Mouse (Mus musculus) CD8-positive naive resting alpha-beta T cell, adult 2 months (primary cell): ENCODE results near the gene Zdhhc14.
A peak's percentile ranks its signal among the peaks of the same experiment; 100 is the strongest.

Experiments used
- DNase-seq, 2 experiments: peaks; one replicate each; pipeline ENCODE4 v3.0.0; 2022; ENCODE audit warnings: low read depth in 2 of 2, low spot score in 2 of 2

The Zdhhc14 gene

DNA sequence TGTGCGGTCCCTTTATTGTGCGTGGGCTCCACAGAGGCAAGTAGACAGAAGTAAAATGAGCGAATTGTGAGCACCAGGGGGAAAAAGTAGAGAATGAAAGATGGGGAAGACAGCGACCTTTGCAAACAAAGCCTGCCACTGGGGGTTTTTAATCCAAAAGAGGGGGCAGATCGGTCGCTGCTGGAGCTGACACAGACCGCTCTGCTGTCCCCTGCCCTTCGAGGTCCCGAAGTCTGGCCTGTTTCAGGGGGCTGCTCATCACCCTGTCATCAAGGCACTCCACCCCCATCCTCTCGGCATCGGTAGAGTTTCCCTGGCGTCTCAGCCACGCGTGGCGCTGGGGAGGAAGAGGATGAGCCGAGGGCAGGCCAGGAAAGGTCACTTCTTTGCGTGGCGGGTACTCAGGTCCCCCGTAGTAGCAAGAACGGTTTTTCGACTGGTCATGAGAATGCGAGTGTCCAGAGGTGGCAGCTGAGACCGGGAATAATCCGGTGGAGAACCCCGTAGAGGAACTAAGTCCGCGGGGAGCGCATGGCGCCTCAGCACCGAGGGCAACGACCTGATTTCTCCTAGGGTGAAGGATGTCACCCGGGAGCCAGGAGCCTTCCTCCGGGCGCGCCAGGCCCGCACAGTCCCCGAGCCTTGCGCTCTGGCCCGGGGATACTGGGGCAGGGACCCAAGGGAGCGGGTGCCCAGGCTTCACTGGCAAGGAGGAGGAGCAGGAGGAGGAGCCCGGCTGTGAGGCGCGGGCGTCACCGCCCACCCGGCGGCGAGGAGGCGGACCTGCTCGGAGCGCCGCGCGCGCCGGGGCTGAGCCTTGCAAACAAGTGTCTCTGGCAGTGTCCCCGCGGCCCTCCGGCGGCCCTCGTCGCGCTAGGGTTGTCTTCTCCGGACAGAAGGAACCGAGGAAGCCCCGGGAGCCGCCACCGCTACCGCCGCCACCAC is at the start of gene Zdhhc14:
Gene Zdhhc14, plus strand, starts transcription at position 757 of the 945 bp plus-strand sequence.
- peak; percentile 77 to 83 for DNase-seq

GRCm38 (mm10) chr17:5443260-5443659 is 49.1 kb upstream of the Zdhhc14 start:
- DNase-seq, result no peak

GRCm38 (mm10) chr17:5443751-5444150 is 48.6 kb upstream of the Zdhhc14 start:
- no peak for DNase-seq

- DNase-seq, result no peak
Measured at GRCm38 (mm10) chr17:5453657-5454056, 38.7 kb upstream of the Zdhhc14 start.

DNA sequence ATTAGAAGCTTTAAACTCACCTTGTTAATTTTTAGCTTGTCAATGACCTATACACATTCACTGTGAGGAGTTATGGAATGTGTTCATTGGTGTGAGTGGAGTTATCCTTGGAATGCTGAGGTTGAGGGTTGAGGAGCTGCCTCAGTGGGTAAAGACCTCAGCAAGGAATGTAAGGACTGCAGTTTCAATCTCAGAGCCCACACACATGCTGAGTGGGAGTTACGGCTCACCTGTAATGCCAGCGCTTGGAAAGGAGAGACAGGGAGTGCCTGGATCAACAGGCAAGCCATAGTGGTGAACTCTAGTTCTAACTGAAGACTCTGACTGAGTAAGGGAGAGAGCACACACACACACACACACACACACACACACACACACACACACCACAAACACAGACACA is 28.4 kb upstream of the Zdhhc14 start:
- DNase-seq, result no peak

- no peak for DNase-seq
Measured at GRCm38 (mm10) chr17:5466736-5467135, 25.6 kb upstream of the Zdhhc14 start.

- DNase-seq, result no peak
Measured at GRCm38 (mm10) chr17:5467177-5467576, 25.2 kb upstream of the Zdhhc14 start.

GRCm38 (mm10) chr17:5472268-5472667 is 20.1 kb upstream of the Zdhhc14 start:
- no peak for DNase-seq

- DNase-seq, result no peak
Measured at GRCm38 (mm10) chr17:5475960-5476725, 16.2 kb upstream of the Zdhhc14 start.

DNA sequence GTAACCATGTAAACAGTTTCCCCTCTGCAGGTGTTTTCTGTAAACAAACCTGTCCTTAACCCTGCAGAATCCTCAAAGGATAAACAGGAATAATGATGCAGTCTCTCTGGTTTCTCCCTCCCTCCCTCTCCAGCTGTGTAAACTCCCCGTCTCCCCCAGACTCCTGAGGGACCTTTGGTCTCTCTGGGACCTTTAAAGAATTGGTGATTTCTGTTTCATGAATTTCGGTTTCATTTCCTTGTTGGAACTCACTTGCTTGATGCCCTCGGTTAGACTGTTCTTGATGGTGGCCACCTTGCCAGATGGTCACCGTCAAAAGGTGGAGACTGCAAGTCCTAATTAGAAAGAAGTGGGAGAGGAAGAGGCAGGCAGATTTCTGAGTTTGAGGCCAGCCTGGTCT is 8.9 kb upstream of the Zdhhc14 start:
- no peak for DNase-seq

DNA sequence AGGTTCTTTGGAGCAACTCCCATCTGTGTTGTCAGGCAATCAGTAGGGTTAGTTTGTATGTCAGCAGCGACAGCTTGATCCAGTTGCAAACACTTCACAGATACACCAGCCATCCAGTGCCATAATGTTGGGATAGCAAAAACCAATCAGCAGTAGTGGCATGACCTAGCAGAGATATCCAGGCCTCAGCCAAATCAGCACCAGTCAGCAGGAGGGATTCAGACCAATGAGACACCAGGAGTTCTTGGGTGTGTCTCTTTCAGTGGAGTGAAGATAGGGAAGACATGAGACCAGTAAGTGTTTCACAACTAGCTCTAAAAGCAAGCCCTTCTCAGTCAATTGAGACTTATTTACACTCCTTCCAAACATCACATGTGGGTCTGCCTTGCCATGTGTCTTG is 7.7 kb upstream of the Zdhhc14 start:
- no peak for DNase-seq

- no peak for DNase-seq
Measured at GRCm38 (mm10) chr17:5488156-5488555, 4.2 kb upstream of the Zdhhc14 start.

DNA sequence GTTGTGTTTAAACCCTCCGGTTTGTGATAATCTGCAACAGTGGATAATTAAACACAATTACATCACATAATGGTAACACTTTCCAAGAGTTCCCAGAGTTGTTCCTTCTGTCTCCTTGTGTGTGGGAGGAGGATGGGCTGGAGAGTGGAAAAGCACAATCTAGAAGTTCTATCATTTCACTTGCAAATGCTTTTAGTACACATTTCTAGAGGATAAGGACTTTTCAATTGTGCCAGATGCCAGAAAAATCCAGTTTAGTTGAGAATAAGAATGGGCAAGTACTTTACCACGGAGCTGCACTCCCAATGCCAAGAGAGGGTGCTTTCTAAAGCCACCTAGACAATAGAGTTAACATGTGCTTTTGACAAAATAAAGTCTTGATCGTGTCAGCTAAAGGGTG is 2.0 kb upstream of the Zdhhc14 start:
- DNase-seq, result no peak

DNA sequence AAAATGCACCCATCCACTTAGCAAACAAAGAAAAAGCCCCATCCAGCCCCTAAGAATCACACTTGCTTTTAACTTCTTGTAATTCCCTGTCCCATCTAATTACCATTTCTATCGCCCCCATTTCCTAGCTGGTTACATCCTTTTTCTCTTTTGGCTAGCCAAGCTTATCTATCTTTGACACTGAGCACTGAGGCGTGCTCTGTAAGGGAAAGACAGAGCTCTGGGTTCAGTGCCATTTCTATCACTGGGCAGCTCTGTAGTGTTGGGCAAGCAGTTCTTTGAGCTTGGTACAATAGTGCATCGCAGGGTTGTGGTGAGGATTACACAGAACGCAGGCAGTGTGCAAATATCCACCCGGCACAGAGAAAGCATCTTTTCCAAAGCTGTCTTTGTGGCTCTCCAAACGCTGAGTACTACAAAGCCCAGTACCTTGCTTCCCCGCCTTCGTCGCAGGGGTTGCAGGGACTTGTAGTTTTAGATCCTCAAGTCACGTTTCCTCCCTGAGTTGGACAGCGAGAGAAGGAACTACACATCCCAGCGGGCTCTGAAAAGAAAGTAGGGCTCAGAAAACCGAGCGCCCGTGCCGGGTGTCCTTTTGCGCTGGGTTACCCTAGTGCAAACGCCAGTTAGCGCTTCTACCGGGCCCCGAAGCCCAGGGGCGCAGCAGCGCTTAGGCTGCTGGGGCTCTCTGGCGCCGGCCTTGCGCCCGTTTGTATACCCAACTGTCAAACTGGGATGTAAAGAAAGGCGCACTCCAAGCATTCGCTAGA is 1.1 kb upstream of the Zdhhc14 start:
- peak; percentile 78 to 87 for DNase-seq

GRCm38 (mm10) chr17:5492746-5493160 is 396 bp downstream of the Zdhhc14 start:
- DNase-seq, result no peak

DNA sequence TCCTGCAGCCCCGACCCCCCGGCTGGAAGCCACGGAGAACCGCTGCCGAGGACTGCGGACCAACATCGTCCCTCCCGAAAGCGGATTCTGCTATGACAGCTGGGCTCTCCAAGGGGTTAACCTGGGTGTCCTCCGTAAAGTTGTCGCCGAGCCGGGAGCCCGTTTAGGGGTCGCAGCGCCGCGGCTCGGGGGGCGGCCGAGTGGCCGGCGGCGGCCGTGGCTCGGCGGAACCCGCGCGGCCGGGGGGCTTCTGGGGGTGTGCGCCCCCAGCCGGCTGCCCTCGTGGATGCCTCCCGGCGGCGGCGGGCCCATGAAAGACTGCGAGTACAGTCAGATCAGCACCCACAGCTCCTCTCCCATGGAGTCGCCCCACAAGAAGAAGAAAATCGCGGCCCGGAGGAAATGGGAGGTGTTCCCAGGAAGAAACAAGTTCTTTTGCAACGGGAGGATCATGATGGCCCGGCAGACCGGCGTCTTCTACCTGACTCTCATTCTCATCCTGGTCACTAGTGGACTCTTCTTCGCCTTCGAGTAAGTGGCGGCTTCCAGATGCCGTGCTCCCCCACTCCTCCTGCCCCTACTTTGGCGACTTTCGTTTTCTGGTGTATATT is 909 bp downstream of the Zdhhc14 start:
- DNase-seq, result peak; percentile 7 to 19

- DNase-seq, result peak in 1 of 2 experiments; percentile 20
Measured at GRCm38 (mm10) chr17:5493809-5494208, 1.5 kb downstream of the Zdhhc14 start.

GRCm38 (mm10) chr17:5494832-5495231 is 2.5 kb downstream of the Zdhhc14 start:
- no peak for DNase-seq

- DNase-seq, result no peak
Measured at GRCm38 (mm10) chr17:5497695-5498094, 5.3 kb downstream of the Zdhhc14 start.

- no peak for DNase-seq
Measured at GRCm38 (mm10) chr17:5498996-5499395, 6.6 kb downstream of the Zdhhc14 start.
